Mouse (Mus musculus) hindbrain, postnatal 0 days (tissue): ENCODE results near the gene Slc30a3. TPM values are rescaled to one million over a fixed set of nuclear protein-coding genes. Genes with fewer than 3 reads are reported as not detected.

ENCODE experiments used
- ATAC-seq: fragments of 200-750 bp; cut with Nextera tagmentation; 2 replicates; pipeline ENCODE4 v1.8.0; 2017; ENCODE audit warnings: mild to moderate bottlenecking, moderate TSS enrichment, moderate library complexity
- DNase-seq: peaks from one replicate; pipeline ENCODE4 v3.0.0-alpha.2; 2015; ENCODE audit warnings: low spot score
- H3K27ac ChIP-seq: fragments of 300-500 bp; sonication (generic); 2 replicates; pipeline ENCODE4 v1.5.1; 2014; ENCODE audit warnings: mild to moderate bottlenecking
- H3K27me3 ChIP-seq: fragments of 300-500 bp; sonication (generic); 2 replicates; pipeline ENCODE4 v1.6.1; 2014; ENCODE audit warnings: low read length, mixed read lengths; ENCODE audit not compliant: insufficient read depth
- H3K36me3 ChIP-seq: fragments of 300-500 bp; sonication (generic); 2 replicates; pipeline ENCODE4 v1.6.1; 2014; ENCODE audit warnings: low read length, mixed read lengths; ENCODE audit not compliant: insufficient read depth
- H3K4me1 ChIP-seq: fragments of 300-500 bp; sonication (generic); 2 replicates; pipeline ENCODE4 v1.6.1; 2014; ENCODE audit warnings: antibody characterized with exemption, low read length, mixed read lengths; ENCODE audit not compliant: insufficient read depth
- H3K4me2 ChIP-seq: fragments of 300-500 bp; sonication (generic); 2 replicates; pipeline ENCODE4 v1.6.1; 2014; ENCODE audit warnings: low read depth, mild to moderate bottlenecking, low read length, moderate library complexity, mixed read lengths
- H3K4me3 ChIP-seq: fragments of 300-500 bp; sonication (generic); 2 replicates; pipeline ENCODE4 v1.5.1; 2014; ENCODE audit warnings: low read length
- H3K9ac ChIP-seq: fragments of 300-500 bp; sonication (generic); replicated peaks from 2 replicates; pipeline ENCODE4 v1.6.1; 2014; ENCODE audit warnings: mild to moderate bottlenecking, low read length, moderate library complexity, mixed read lengths
- H3K9me3 ChIP-seq: fragments of 300-500 bp; sonication (generic); 2 replicates; pipeline ENCODE4 v1.6.1; 2016; ENCODE audit warnings: low read length, mixed read lengths
- CTCF ChIP-seq: IDR thresholded peaks from 2 replicates; pipeline ENCODE4 v1.5.1; 2016; ENCODE audit warnings: antibody characterized with exemption, control low read depth, low read depth
- WGBS: fragments of 180-500 bp; shearing (Covaris S2); extraction: QIAGEN DNeasy Blood & Tissue Kit; methylation state at CpG from one replicate; pipeline ENCODE4 v1.1.7; 2014; 5-methylcytosine and 5-hydroxymethylcytosine counted together
- polyA plus RNA-seq: library from polyadenylated mRNA; unstranded; fragments of >200 nt; fragmentation: Nextera tagmentation; extraction: Ambion mirVana; gene quantifications from 2 replicates; pipeline ENCODE4 v1.2.1, GENCODE M21; 2015
- total RNA-seq: library from RNA; depleted of rRNA; stranded (reverse); fragments of >200 nt; gene quantifications from 2 replicates; pipeline ENCODE4 v1.2.3, GENCODE M21; 2014; rRNA removed

Gene Slc30a3
- total RNA-seq, result 40.2 and 47.5 TPM in 2 replicates
- 33.5 and 37.2 TPM in 2 replicates for polyA plus RNA-seq

DNA sequence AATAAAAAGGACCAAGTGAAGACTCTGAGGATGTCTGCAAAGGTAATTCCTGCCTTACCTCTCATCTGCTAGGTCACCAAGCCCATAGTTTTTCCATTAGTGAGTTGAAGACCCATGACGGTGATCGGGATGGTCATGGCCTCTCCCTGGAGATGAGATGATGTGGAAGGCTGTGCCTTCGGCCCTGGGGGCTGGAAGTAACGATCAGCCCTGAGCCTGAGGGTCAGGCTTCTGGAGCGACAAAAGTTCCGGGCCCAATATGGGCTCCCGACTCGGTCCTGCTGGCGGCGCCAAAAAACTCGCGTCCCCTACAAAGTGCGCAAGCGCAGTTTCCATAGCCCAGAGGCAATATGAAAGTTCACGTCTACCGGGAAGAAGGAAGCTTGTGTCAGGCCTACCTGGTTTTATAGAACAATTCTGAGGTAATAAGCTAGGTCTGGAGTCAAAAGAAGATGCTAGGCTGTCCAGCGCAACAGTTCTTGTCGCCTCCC, at the start of gene Slc30a3:
Slc30a3 (minus strand) TSS at position 238 of the 491 bp plus-strand sequence.
- Histone ChIP-seq H3K4me3 (no peak within 1 kb of the TSS), H3K27ac (no peak within 1 kb of the TSS), H3K4me2 (no peak within 1 kb of the TSS), H3K27me3 (no peaks in the 10 kb centered on the region; the same call in 1 of the 2 replicates), H3K4me1 (no peaks in the 10 kb centered on the region), H3K36me3 (no peaks in the 10 kb centered on the region), H3K9ac (no peak within 1 kb of the TSS), H3K9me3 (no peaks in the 10 kb centered on the region)
- no peak for TF ChIP-seq CTCF
- 91% methylated on average over 18 of the region's 18 CpGs for WGBS
- DNase-seq, result no peak
- ATAC-seq, result no peak

DNA sequence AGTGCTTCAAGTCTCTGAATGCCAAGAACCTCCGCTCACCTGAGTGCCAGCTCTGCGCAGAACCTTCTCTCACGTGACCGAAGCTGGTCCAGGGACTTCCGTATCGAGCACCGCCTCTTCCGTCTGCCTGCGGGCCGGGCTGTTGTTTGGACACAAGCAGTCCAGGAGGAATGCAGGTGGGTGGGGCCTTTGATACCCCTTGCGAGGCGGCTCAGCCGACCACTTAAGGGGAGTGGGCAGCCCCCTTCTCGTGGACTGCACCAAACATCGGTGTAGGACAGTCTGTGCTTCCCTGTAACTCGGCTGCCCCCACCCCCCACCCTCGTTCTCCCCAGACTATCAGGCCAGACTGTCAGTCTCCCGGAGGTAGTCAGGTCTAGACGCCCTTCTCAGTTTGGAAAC, 46.1 kb upstream of the Slc30a3 start, which contains the start of gene Mpv17:
Mpv17 (minus strand) TSS at position 100 of the 402 bp plus-strand sequence.
- 2% methylated on average over 19 of the region's 19 CpGs for WGBS
- DNase-seq, result peak; percentile 92
- Histone ChIP-seq H3K36me3 (peaks cover 25% of the 10 kb centered on the region), H3K9me3 (no peaks in the 10 kb centered on the region), H3K27ac (peak within 1 kb of the TSS; percentile 68; the same call in 1 of the 2 replicates), H3K9ac (peak within 1 kb of the TSS; percentile 61), H3K27me3 (no peaks in the 10 kb centered on the region), H3K4me1 (0 out of 2 replicates have a peak, but pooled peaks cover 5% of the 10 kb centered on the region), H3K4me2 (peak within 1 kb of the TSS; percentile 88), H3K4me3 (peak within 1 kb of the TSS; percentile 59)
- TF ChIP-seq CTCF, result no peak
- peak; percentile 95 for ATAC-seq

DNA sequence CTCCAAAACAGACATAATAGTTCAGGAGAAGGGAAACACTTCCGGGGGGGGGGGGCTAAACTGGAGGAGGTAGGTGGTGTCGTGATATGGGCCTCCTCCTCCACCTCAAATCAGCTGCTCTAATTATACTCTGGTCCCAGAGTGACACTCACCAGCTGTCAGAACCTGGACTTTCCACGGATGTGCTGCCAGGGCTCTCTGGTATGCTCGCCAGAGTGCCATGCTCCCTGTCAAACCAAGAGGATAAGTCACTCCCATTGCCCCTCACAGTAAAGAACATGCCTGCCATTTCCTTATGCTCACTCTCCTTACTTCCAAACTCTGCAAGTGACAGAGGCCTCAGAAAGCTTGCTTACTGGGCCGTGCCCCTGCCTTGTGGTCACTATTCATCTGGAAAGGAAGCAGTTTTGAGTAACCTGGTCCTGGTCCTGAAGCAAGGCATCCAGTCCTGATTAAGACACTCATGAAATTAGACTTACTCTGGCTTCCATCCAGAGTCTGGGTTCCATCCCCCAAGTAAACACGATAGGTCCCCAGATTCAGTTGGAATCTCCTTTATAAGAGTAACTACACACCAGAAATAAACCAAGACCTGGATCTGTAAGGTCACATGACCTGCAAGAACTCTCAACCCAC, 45.6 kb upstream of the Slc30a3 start:
- H3K27ac ChIP-seq, result peak overlapping the region; percentile 68; the same call in 1 of the 2 replicates
- H3K9ac ChIP-seq, result peak overlapping the region; percentile 61
- WGBS, result 32% methylated on average over 6 of the region's 6 CpGs
- peak overlapping the region; percentile 88 for H3K4me2 ChIP-seq
- no peak for DNase-seq
- H3K36me3 ChIP-seq, result peaks cover 20% of the 10 kb centered on the region
- ATAC-seq, result peak; percentile 46
- H3K4me3 ChIP-seq, result peak overlapping the region; percentile 59
- no peaks in the 10 kb centered on the region for H3K27me3 ChIP-seq
- no peaks in the 10 kb centered on the region for H3K9me3 ChIP-seq
- 0 out of 2 replicates have a peak, but pooled peaks cover 5% of the 10 kb centered on the region for H3K4me1 ChIP-seq
- TF ChIP-seq CTCF, result no peak

DNA sequence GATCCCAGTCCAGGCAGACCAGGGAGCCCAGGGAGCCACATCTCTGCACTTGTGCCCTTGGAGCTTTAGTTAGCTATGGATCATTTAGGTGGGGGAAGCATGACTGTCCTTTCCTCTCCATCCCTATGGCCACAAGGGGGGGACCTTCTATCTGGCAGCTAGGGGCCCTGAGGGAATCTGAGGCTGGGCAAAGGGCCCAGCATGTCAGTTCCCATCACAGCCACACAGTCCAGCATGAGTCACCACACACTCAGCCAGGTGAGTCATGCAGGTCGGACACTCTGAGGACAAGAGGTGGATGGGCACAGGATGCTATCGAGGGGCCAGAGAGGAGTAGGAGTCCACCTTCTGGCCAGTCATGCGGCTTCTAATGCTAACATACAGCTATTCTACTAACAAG, 43.7 kb upstream of the Slc30a3 start:
- H3K9me3 ChIP-seq, result no peaks in the 10 kb centered on the region
- no peak overlapping the region for H3K4me3 ChIP-seq
- ATAC-seq (no peak), DNase-seq (no peak)
- H3K4me2 ChIP-seq, result no peak overlapping the region
- no peaks in the 10 kb centered on the region for H3K27me3 ChIP-seq
- H3K27ac ChIP-seq, result no peak overlapping the region
- TF ChIP-seq CTCF, result peak; percentile 26; the same call in 1 of the 2 replicates
- WGBS, result 93% methylated on average over 3 of the region's 3 CpGs
- H3K4me1 ChIP-seq, result 0 out of 2 replicates have a peak, but pooled peaks cover 5% of the 10 kb centered on the region
- no peak overlapping the region for H3K9ac ChIP-seq
- peaks cover under 1% of the 10 kb centered on the region; the same call in 1 of the 2 replicates for H3K36me3 ChIP-seq

DNA sequence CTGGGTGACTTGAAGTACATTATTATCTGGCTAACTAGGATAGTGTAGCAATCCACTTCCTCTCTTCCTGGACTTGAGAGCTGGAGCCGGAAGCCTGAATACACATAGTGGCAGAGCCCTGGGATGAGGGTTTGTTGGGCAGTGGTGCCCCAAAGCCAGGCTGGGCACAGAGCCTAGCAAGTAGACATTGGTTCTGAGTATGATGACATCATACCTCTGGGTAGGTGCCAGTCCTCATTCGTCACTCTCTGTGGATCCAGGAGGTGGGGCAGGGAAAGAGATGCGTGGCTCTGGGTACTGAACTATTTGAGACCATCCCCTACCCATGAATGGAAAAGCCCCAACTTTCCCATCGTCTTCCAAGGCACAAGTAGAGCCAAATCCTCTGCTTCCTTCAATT, 41.7 kb upstream of the Slc30a3 start:
- H3K27me3 ChIP-seq, result no peaks in the 10 kb centered on the region
- H3K4me1 ChIP-seq, result 0 out of 2 replicates have a peak, but pooled peaks cover 5% of the 10 kb centered on the region
- H3K9me3 ChIP-seq, result no peaks in the 10 kb centered on the region
- WGBS, result 83% methylated on average over 4 of the region's 4 CpGs
- no peak overlapping the region for H3K9ac ChIP-seq
- TF ChIP-seq CTCF, result no peak
- ATAC-seq, result no peak
- no peak overlapping the region for H3K27ac ChIP-seq
- no peaks in the 10 kb centered on the region for H3K36me3 ChIP-seq
- no peak overlapping the region for H3K4me2 ChIP-seq
- H3K4me3 ChIP-seq, result no peak overlapping the region
- DNase-seq, result no peak

DNA sequence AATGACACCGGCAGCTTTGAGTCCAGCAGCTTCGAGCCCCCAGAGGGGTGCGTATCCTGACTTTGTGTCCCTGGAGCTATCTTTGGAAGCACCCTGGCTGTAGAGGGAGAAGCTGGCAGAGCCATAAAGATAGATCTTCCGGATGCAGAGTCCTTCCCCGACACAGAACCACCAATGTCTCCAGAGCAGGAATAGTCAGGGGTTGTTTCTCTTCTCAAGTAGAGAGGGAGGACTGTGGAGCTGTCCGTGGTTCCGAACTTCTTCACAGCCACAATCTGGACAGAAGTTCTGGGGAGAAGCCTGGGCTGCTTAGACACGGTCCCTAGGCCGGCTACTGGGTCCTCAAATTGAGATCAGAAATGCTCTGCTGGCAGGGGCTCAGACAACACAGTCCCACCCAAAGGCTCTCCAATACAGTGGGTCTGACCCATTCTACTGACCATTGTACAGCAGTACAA, 31.0 kb upstream of the Slc30a3 start:
- Histone ChIP-seq H3K27me3 (peaks cover 38% of the 10 kb centered on the region), H3K4me3 (peak overlapping the region; percentile 34), H3K9ac (no peak overlapping the region), H3K36me3 (no peaks in the 10 kb centered on the region), H3K27ac (no peak overlapping the region), H3K4me2 (peak overlapping the region; percentile 54; the same call in 1 of the 2 replicates), H3K4me1 (peaks cover 7% of the 10 kb centered on the region; the same call in 1 of the 2 replicates), H3K9me3 (no peaks in the 10 kb centered on the region)
- DNase-seq, result no peak
- TF ChIP-seq CTCF, result no peak
- ATAC-seq, result no peak
- WGBS, result 18% methylated on average over 9 of the region's 9 CpGs
